Mouse (Mus musculus): ENCODE results near the gene Macrod2. TPM values are rescaled to one million over a fixed set of nuclear protein-coding genes. Genes with fewer than 3 reads are reported as not detected.

The Macrod2 gene
- total and polyA plus RNA-seq, 2 experiments = 2.0 to 3.3 TPM

DNA sequence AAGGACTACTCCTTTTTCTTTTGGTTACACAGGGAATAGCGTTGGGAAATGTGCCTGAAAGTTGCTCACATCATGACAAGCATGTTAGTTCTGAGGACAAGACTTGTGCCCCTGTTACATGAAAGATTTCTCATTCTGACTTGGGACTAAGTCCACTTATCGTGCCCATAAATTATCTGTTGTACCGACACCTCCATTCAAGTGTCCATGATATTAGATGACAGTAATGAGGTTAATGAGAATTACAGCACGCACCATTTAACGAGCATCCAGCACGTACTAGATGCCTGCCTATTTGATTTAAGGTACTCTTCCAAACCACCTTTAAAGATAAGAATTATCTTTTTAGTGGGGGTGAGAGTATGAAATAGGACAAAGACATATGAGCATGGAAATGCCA lies 610.5 kb downstream of the Macrod2 start:
- Histone ChIP-seq H3K36me3 (ENCODE audit: control insufficient read depth, insufficient read depth, low read length) (no peaks in the 10 kb centered on the region), H3K27ac (replicated peaks; ENCODE audit: insufficient read depth, low read depth, low read length) (no peak overlapping the region)

DNA sequence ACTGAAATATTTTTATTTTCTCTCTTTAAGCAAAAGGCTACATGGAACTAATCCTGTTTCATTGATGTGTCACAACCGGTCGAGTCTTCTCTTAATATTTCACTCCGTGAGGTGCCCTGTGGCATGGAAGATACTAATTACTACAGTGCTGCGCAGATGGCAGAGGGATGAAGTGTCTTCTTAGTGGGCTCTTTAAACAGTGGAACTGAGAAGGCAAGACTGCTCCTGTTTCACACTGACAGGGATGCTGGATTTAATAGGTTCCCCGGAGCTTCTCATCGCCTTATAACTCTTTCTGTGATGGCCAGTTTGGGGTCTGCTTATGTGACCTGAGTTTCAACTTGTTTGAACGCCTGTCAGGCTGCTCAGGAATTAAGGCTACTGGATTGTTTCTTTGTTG lies 612.6 kb downstream of the Macrod2 start:
- Histone ChIP-seq H3K79me2 (ENCODE audit: control insufficient read depth, insufficient read depth, low read length) (no peaks in the 10 kb centered on the region), H3K27me3 (ENCODE audit: control insufficient read depth, insufficient read depth, low read length) (no peaks in the 10 kb centered on the region), H3K9ac (ENCODE audit: low read depth, low read length) (no peak overlapping the region), H3K4me3 (ENCODE audit: insufficient read depth, low read depth, low read length) (no peak overlapping the region), H3K4me1 (ENCODE audit: control insufficient read depth, insufficient read depth, low read length) (no peaks in the 10 kb centered on the region), H3K36me3 (ENCODE audit: control insufficient read depth, insufficient read depth, low read length) (no peaks in the 10 kb centered on the region), H3K27ac (replicated peaks; ENCODE audit: insufficient read depth, low read depth, low read length) (no peak overlapping the region)
- TF ChIP-seq POLR2A (IDR thresholded peaks at IDR 0.05; ENCODE audit: extremely low read depth, insufficient read depth, low read length) (no peak), CTCF (IDR thresholded peaks at IDR 0.05; ENCODE audit: low read depth, low read length) (no peak)
- WGBS = 83% methylated on average over 7 of the region's 7 CpGs
- DNase-seq (ENCODE audit: extremely low read depth, low read depth, low spot score) = no peak

More for the DNA sequence above, 610.5 kb downstream of the Macrod2 start:
- Histone ChIP-seq H3K27me3 (ENCODE audit: control insufficient read depth, insufficient read depth, low read length) (no peaks in the 10 kb centered on the region), H3K4me3 (ENCODE audit: insufficient read depth, low read depth, low read length) (no peak overlapping the region), H3K4me1 (ENCODE audit: control insufficient read depth, insufficient read depth, low read length) (no peaks in the 10 kb centered on the region), H3K79me2 (ENCODE audit: control insufficient read depth, insufficient read depth, low read length) (no peaks in the 10 kb centered on the region), H3K9ac (ENCODE audit: low read depth, low read length) (no peak overlapping the region)
- no peak for TF ChIP-seq POLR2A (IDR thresholded peaks at IDR 0.05; ENCODE audit: extremely low read depth, insufficient read depth, low read length)
- no peak for TF ChIP-seq CTCF (IDR thresholded peaks at IDR 0.05; ENCODE audit: low read depth, low read length)
- WGBS = 94% methylated on average over 6 of the region's 6 CpGs
- no peak for DNase-seq (ENCODE audit: extremely low read depth, low read depth, low spot score)

DNA sequence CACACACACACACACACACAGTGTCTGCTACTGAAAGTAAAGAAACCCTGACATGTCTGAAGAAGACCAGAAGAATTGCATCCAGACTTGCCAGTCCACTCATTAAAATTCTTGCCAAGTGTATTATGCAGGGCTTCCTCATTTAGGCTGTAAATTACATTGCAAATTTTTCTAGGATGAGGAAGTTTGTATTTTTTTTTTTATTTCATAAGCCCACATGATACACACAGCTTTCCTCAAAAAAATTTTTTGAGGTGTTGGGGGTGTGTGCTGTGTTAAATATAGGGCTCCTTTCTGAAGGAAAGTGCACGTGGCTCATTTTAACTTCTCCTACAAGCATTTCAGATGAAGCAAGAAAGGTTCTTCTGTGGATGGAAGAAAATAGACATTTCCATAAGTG lies 613.3 kb downstream of the Macrod2 start:
- H3K27ac ChIP-seq (replicated peaks; ENCODE audit: insufficient read depth, low read depth, low read length) = no peak overlapping the region
- WGBS = 85% methylated on average over 1 of the region's 1 CpGs
- no peaks in the 10 kb centered on the region for H3K79me2 ChIP-seq (ENCODE audit: control insufficient read depth, insufficient read depth, low read length)
- no peak overlapping the region for H3K9ac ChIP-seq (ENCODE audit: low read depth, low read length)
- H3K36me3 ChIP-seq (ENCODE audit: control insufficient read depth, insufficient read depth, low read length) = no peaks in the 10 kb centered on the region
- TF ChIP-seq CTCF (IDR thresholded peaks at IDR 0.05; ENCODE audit: low read depth, low read length) = no peak
- no peak for TF ChIP-seq POLR2A (IDR thresholded peaks at IDR 0.05; ENCODE audit: extremely low read depth, insufficient read depth, low read length)
- no peak overlapping the region for H3K4me3 ChIP-seq (ENCODE audit: insufficient read depth, low read depth, low read length)
- H3K27me3 ChIP-seq (ENCODE audit: control insufficient read depth, insufficient read depth, low read length) = no peaks in the 10 kb centered on the region
- DNase-seq (ENCODE audit: extremely low read depth, low read depth, low spot score) = no peak
- H3K4me1 ChIP-seq (ENCODE audit: control insufficient read depth, insufficient read depth, low read length) = no peaks in the 10 kb centered on the region

DNA sequence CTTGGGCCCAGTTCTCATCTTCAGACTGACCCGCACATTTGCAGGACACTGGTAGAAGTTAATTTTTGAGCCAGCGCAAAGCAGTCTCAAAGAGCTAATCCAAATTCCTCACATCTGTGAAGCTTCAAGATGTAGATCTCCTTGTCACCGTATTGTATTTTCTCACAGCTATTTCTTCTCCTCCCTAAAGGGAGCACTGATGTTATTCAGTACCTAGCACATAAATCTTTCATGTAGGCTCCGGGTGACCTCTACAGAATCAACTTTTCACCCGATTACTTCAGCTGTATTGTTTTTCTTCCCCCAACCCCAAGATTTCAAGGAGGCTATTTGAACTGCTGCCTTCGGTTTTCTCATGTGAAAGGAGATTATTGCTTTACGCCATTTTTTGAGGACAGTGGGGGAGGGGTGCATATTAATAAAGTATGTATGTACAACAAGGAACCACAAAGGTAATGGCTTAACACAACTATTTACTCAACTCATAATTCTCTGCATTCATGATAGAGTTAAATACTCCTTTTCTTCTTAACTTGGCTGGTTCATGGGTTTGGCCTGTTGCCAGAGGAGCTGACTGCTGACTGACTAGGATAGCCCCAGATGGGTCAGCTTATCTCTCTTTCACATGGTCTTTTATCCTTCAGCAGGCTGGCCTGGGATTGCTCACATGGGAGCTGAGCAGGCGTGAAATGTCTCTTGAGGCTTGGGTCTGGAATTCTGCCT lies 618.5 kb downstream of the Macrod2 start:
- H3K4me3 ChIP-seq (ENCODE audit: insufficient read depth, low read depth, low read length) = no peak overlapping the region
- no peak overlapping the region for H3K27ac ChIP-seq (replicated peaks; ENCODE audit: insufficient read depth, low read depth, low read length)
- no peaks in the 10 kb centered on the region for H3K4me1 ChIP-seq (ENCODE audit: control insufficient read depth, insufficient read depth, low read length)
- WGBS = 85% methylated on average over 8 of the region's 8 CpGs
- no peaks in the 10 kb centered on the region for H3K27me3 ChIP-seq (ENCODE audit: control insufficient read depth, insufficient read depth, low read length)
- no peaks in the 10 kb centered on the region for H3K79me2 ChIP-seq (ENCODE audit: control insufficient read depth, insufficient read depth, low read length)
- H3K9ac ChIP-seq (ENCODE audit: low read depth, low read length) = no peak overlapping the region
- TF ChIP-seq CTCF (IDR thresholded peaks at IDR 0.05; ENCODE audit: low read depth, low read length) = no peak
- no peak for TF ChIP-seq POLR2A (IDR thresholded peaks at IDR 0.05; ENCODE audit: extremely low read depth, insufficient read depth, low read length)
- no peak for DNase-seq (ENCODE audit: extremely low read depth, low read depth, low spot score)
- H3K36me3 ChIP-seq (ENCODE audit: control insufficient read depth, insufficient read depth, low read length) = no peaks in the 10 kb centered on the region

DNA sequence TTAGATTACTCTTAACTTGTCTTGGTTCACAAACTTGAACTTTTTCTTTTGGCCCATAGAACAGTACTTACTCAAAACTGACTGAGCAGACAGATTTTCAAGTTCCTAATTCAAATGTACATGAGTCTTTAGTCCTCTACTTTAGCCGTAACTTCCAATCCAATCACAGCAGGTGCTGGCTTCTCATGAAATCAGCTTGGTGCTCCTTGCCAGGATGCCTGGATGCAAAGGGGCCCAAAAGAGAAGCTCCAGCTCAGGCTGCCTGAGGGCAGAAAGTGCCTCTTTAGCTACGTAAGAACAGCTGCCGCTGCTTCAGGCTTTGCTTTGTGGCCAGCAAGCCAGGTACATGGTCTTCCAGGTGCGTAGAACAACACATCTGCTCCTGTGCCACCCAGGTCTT lies 627.9 kb downstream of the Macrod2 start:
- TF ChIP-seq CTCF (IDR thresholded peaks at IDR 0.05; ENCODE audit: low read depth, low read length) = no peak
- no peak for TF ChIP-seq POLR2A (IDR thresholded peaks at IDR 0.05; ENCODE audit: extremely low read depth, insufficient read depth, low read length)
- H3K4me1 ChIP-seq (ENCODE audit: control insufficient read depth, insufficient read depth, low read length) = no peaks in the 10 kb centered on the region

DNA sequence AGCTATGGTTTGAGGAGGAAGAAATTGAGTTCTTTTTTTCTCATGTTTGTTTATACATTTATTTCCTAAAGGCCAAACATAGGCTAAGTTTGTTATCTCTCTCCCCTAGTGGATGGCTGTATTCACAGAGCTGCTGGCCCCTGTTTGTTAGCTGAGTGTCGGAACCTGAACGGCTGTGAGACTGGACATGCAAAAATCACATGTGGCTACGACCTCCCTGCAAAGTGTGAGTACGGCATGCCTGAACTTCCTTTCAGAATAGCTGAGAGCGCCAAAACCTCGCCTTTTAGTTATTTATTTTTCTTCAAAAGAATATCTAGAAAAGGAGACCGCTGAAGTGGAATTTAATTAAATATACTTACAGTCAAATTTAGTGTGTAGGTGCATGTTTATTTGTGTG lies 628.8 kb downstream of the Macrod2 start:
- no peak for DNase-seq (ENCODE audit: extremely low read depth, low read depth, low spot score)
- Histone ChIP-seq H3K36me3 (ENCODE audit: control insufficient read depth, insufficient read depth, low read length) (no peaks in the 10 kb centered on the region), H3K27me3 (ENCODE audit: control insufficient read depth, insufficient read depth, low read length) (no peaks in the 10 kb centered on the region), H3K4me1 (ENCODE audit: control insufficient read depth, insufficient read depth, low read length) (no peaks in the 10 kb centered on the region), H3K4me3 (ENCODE audit: insufficient read depth, low read depth, low read length) (no peak overlapping the region), H3K79me2 (ENCODE audit: control insufficient read depth, insufficient read depth, low read length) (no peaks in the 10 kb centered on the region), H3K9ac (ENCODE audit: low read depth, low read length) (no peak overlapping the region), H3K27ac (replicated peaks; ENCODE audit: insufficient read depth, low read depth, low read length) (no peak overlapping the region)
- no peak for TF ChIP-seq POLR2A (IDR thresholded peaks at IDR 0.05; ENCODE audit: extremely low read depth, insufficient read depth, low read length)
- no peak for TF ChIP-seq CTCF (IDR thresholded peaks at IDR 0.05; ENCODE audit: low read depth, low read length)
- 62% methylated on average over 7 of the region's 7 CpGs for WGBS

More for the DNA sequence above, 627.9 kb downstream of the Macrod2 start:
- 78% methylated on average over 4 of the region's 4 CpGs for WGBS
- Histone ChIP-seq H3K27me3 (ENCODE audit: control insufficient read depth, insufficient read depth, low read length) (no peaks in the 10 kb centered on the region), H3K36me3 (ENCODE audit: control insufficient read depth, insufficient read depth, low read length) (no peaks in the 10 kb centered on the region), H3K9ac (ENCODE audit: low read depth, low read length) (no peak overlapping the region), H3K4me3 (ENCODE audit: insufficient read depth, low read depth, low read length) (no peak overlapping the region), H3K79me2 (ENCODE audit: control insufficient read depth, insufficient read depth, low read length) (no peaks in the 10 kb centered on the region), H3K27ac (replicated peaks; ENCODE audit: insufficient read depth, low read depth, low read length) (no peak overlapping the region)
- no peak for DNase-seq (ENCODE audit: extremely low read depth, low read depth, low spot score)
